Mouse (Mus musculus): ENCODE data around the gene H2-M10.6. TPM values are rescaled to one million over a fixed set of nuclear protein-coding genes. Genes with fewer than 3 reads are reported as not detected.
A peak's percentile ranks its signal among the peaks of the same experiment; 100 is the strongest.

The H2-M10.6 gene
- total RNA-seq, 1 experiment: not detected

DNA sequence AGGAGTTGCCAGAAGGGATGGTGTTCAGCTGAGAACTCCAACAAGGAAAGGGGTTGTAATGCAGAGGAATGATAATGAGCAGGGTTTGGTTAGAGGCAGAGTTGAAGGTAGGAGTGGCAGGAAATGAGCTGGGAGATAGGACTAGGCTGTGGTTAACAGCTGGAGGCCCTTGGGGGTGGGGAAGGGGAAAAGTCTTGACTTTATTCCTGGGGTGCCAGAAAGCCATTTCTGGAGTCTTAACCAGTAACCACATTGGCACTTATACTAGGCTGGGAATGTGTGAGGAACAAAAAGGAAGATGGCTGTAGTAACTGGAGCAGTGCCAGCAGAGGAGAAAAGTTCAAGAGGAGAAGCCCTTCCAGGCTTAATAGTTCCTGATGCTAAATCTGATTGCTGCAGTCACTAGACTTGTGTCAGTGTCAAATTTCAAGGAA lies 32.3 kb downstream of the H2-M10.6 start:
- Histone ChIP-seq H3K4me3 (ENCODE audit: insufficient read depth in 1 of 2, low read depth in 1 of 2, low read length in 2 of 2, poor library complexity in 1 of 2, severe bottlenecking in 1 of 2) (no peak overlapping the region), H3K9ac (ENCODE audit: insufficient read depth, low read depth, low read length, poor library complexity, severe bottlenecking) (no peak overlapping the region), H3K27ac (ENCODE audit: insufficient read depth, low read depth, low read length, poor library complexity, severe bottlenecking) (peak overlapping the region; percentile 61; the same call in 1 of the 2 replicates), H3K9me3 (ENCODE audit: control insufficient read depth, insufficient read depth, low read depth, low read length) (no peaks in the 10 kb centered on the region), H3K36me3 (ENCODE audit: control insufficient read depth, insufficient read depth, low read length, poor library complexity, severe bottlenecking) (peaks cover 2% of the 10 kb centered on the region; the same call in 1 of the 2 replicates), H3K4me1 (ENCODE audit: control insufficient read depth in 2 of 2, insufficient read depth in 2 of 2, low read length in 2 of 2, poor library complexity in 1 of 2) (peaks cover 7 to 32% of the 10 kb centered on the region in 2 experiments; a peak in 3 of 4 replicates)
- in situ Hi-C loops (cut with MboI; ENCODE audit: low sequenced_read_pairs in 2 of 2, unreplicated experiment in 2 of 2): no loop called here
- DNase-seq (ENCODE audit: low read depth, low spot score): no peak
- TF ChIP-seq CHD2 (IDR thresholded peaks at IDR 0.05; ENCODE audit: low read depth, low read length) (0 out of 2 replicates have a peak, but pooled peaks have one; percentile 30), ZC3H11A (IDR thresholded peaks at IDR 0.05; ENCODE audit: borderline replicate concordance, low read depth, low read length) (no peak)

DNA sequence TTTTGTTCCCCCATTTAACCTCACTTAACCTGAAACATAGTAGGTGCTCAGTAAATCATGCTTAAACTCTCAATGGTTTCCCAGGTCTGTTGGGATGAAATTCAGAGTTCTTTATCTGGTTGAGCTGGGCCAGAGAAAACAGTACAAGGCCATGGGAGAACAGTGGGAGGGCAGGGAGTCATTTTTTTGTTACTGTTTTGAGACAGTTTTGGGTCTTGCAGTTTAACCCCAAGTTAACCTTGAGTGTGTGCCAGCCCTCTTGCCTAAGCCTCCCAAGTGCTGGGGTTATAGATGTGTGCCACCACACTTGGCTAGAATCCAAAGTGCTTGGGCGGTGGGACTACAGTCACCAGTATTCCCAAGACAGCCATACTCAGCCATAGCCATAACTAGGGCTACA lies 32.8 kb downstream of the H2-M10.6 start:
- in situ Hi-C loops (cut with MboI; ENCODE audit: low sequenced_read_pairs in 2 of 2, unreplicated experiment in 2 of 2): no loop called here
- DNase-seq (ENCODE audit: low read depth, low spot score): no peak
- Histone ChIP-seq H3K4me3 (ENCODE audit: insufficient read depth in 1 of 2, low read depth in 1 of 2, low read length in 2 of 2, poor library complexity in 1 of 2, severe bottlenecking in 1 of 2) (no peak overlapping the region), H3K9me3 (ENCODE audit: control insufficient read depth, insufficient read depth, low read depth, low read length) (no peaks in the 10 kb centered on the region), H3K27ac (ENCODE audit: insufficient read depth, low read depth, low read length, poor library complexity, severe bottlenecking) (peak overlapping the region; percentile 68; the same call in 1 of the 2 replicates), H3K36me3 (ENCODE audit: control insufficient read depth, insufficient read depth, low read length, poor library complexity, severe bottlenecking) (peaks cover 2% of the 10 kb centered on the region; the same call in 1 of the 2 replicates), H3K4me1 (ENCODE audit: control insufficient read depth in 2 of 2, insufficient read depth in 2 of 2, low read length in 2 of 2, poor library complexity in 1 of 2) (peaks cover 7 to 32% of the 10 kb centered on the region in 2 experiments; a peak in 3 of 4 replicates), H3K9ac (ENCODE audit: insufficient read depth, low read depth, low read length, poor library complexity, severe bottlenecking) (no peak overlapping the region)
- no peak for TF ChIP-seq ZC3H11A (IDR thresholded peaks at IDR 0.05; ENCODE audit: borderline replicate concordance, low read depth, low read length)
- no peak for TF ChIP-seq HCFC1 (IDR thresholded peaks at IDR 0.05; ENCODE audit: borderline replicate concordance, insufficient read depth, low read length)
- no peak for TF ChIP-seq MAFK (IDR thresholded peaks at IDR 0.05; ENCODE audit: insufficient read depth, low read depth, low read length)
- TF ChIP-seq ZNF384 (IDR thresholded peaks at IDR 0.05; ENCODE audit: low read depth, low read length): no peak
- TF ChIP-seq CHD2 (IDR thresholded peaks at IDR 0.05; ENCODE audit: low read depth, low read length): no peak

DNA sequence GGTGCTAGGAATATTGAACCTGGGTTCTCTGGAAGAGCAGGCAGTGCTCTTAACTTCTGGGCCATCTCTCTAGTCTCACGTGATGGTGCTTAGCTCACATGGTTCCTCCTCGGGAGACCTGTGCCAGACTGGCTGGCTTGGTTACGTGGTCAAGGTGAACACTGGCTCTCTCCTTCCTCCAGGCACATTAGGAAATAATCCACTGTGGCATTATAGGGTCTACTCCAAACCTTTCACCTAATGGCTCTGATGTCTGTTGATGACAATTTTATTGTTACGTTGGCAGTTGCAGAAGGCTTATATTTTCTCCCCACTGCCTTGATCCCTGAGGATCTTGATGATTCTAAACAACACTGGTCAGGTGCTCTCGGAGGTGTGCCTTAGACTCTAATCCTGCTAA lies 36.9 kb downstream of the H2-M10.6 start:
- TF ChIP-seq ZC3H11A (IDR thresholded peaks at IDR 0.05; ENCODE audit: borderline replicate concordance, low read depth, low read length) (no peak), HCFC1 (IDR thresholded peaks at IDR 0.05; ENCODE audit: borderline replicate concordance, insufficient read depth, low read length) (no peak), CHD2 (IDR thresholded peaks at IDR 0.05; ENCODE audit: low read depth, low read length) (no peak), MAFK (IDR thresholded peaks at IDR 0.05; ENCODE audit: insufficient read depth, low read depth, low read length) (no peak), ZNF384 (IDR thresholded peaks at IDR 0.05; ENCODE audit: low read depth, low read length) (no peak)
- Histone ChIP-seq H3K27ac (ENCODE audit: insufficient read depth, low read depth, low read length, poor library complexity, severe bottlenecking) (no peak overlapping the region), H3K9me3 (ENCODE audit: control insufficient read depth, insufficient read depth, low read depth, low read length) (no peaks in the 10 kb centered on the region), H3K36me3 (ENCODE audit: control insufficient read depth, insufficient read depth, low read length, poor library complexity, severe bottlenecking) (peaks cover 31% of the 10 kb centered on the region), H3K9ac (ENCODE audit: insufficient read depth, low read depth, low read length, poor library complexity, severe bottlenecking) (no peak overlapping the region), H3K4me1 (ENCODE audit: control insufficient read depth in 2 of 2, insufficient read depth in 2 of 2, low read length in 2 of 2, poor library complexity in 1 of 2) (peaks cover 2 to 12% of the 10 kb centered on the region in 2 experiments; a peak in 3 of 4 replicates), H3K4me3 (ENCODE audit: insufficient read depth in 1 of 2, low read depth in 1 of 2, low read length in 2 of 2, poor library complexity in 1 of 2, severe bottlenecking in 1 of 2) (no peak overlapping the region)
- DNase-seq (ENCODE audit: low read depth, low spot score): no peak
- in situ Hi-C loops (cut with MboI; ENCODE audit: low sequenced_read_pairs in 2 of 2, unreplicated experiment in 2 of 2): no loop called here

DNA sequence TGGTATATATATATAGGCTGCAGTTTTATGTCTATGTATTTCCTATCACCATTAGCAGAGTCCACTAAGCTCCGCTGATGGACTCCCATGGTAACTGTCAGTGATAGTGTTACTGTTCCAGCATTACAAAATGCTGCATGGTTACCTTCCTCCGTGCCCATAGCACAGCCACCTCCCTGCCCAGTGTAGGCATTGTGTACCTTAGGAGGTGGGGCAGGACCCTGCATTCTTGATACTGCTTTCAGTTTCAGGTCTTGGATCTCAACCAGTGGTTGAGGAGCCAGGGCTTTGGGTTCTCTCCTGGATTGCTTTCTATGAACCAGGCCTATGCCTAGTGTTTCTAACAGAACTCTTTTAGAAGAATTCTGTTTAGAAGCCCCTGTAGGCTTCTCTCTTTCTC lies 38.0 kb downstream of the H2-M10.6 start:
- no peak overlapping the region for H3K9ac ChIP-seq (ENCODE audit: insufficient read depth, low read depth, low read length, poor library complexity, severe bottlenecking)
- in situ Hi-C loops (cut with MboI; ENCODE audit: low sequenced_read_pairs in 2 of 2, unreplicated experiment in 2 of 2): no loop called here
- H3K4me1 ChIP-seq (ENCODE audit: control insufficient read depth in 2 of 2, insufficient read depth in 2 of 2, low read length in 2 of 2, poor library complexity in 1 of 2): peaks cover 0 to 12% of the 10 kb centered on the region in 2 experiments; a peak in 2 of 4 replicates
- no peaks in the 10 kb centered on the region for H3K9me3 ChIP-seq (ENCODE audit: control insufficient read depth, insufficient read depth, low read depth, low read length)
- TF ChIP-seq HCFC1 (IDR thresholded peaks at IDR 0.05; ENCODE audit: borderline replicate concordance, insufficient read depth, low read length): no peak
- H3K4me3 ChIP-seq (ENCODE audit: insufficient read depth in 1 of 2, low read depth in 1 of 2, low read length in 2 of 2, poor library complexity in 1 of 2, severe bottlenecking in 1 of 2): no peak overlapping the region
- no peak overlapping the region for H3K27ac ChIP-seq (ENCODE audit: insufficient read depth, low read depth, low read length, poor library complexity, severe bottlenecking)
- no peak for DNase-seq (ENCODE audit: low read depth, low spot score)
- peaks cover 34% of the 10 kb centered on the region for H3K36me3 ChIP-seq (ENCODE audit: control insufficient read depth, insufficient read depth, low read length, poor library complexity, severe bottlenecking)

DNA sequence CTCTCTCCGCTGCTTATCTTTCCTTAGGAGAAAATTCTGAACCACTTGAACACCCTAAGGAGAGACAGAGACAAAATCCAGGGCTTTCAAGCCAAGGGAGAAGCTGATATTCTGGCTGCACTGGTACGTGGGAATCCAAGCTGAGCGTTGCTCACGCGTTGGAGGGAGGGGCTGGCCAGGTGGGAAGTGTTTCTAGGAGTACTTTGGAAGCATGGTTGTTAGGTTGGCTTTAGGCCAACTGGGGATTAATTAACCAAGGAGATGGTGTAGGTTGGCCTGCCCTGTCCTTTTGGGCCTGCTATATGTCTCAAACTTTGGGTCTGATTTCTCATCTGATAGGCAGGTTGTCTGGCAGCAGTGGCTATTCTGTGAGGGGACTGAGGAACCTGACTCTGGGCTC lies 39.2 kb downstream of the H2-M10.6 start:
- H3K36me3 ChIP-seq (ENCODE audit: control insufficient read depth, insufficient read depth, low read length, poor library complexity, severe bottlenecking): peaks cover 38% of the 10 kb centered on the region
- no peak overlapping the region for H3K4me3 ChIP-seq (ENCODE audit: insufficient read depth in 1 of 2, low read depth in 1 of 2, low read length in 2 of 2, poor library complexity in 1 of 2, severe bottlenecking in 1 of 2)

More for the DNA sequence above, 39.2 kb downstream of the H2-M10.6 start:
- in situ Hi-C loops (cut with MboI; ENCODE audit: low sequenced_read_pairs in 2 of 2, unreplicated experiment in 2 of 2): no loop called here
- Histone ChIP-seq H3K27ac (ENCODE audit: insufficient read depth, low read depth, low read length, poor library complexity, severe bottlenecking) (no peak overlapping the region), H3K9ac (ENCODE audit: insufficient read depth, low read depth, low read length, poor library complexity, severe bottlenecking) (no peak overlapping the region), H3K4me1 (ENCODE audit: control insufficient read depth in 2 of 2, insufficient read depth in 2 of 2, low read length in 2 of 2, poor library complexity in 1 of 2) (peaks cover 0 to 5% of the 10 kb centered on the region in 2 experiments; a peak in 1 of 4 replicates), H3K9me3 (ENCODE audit: control insufficient read depth, insufficient read depth, low read depth, low read length) (no peaks in the 10 kb centered on the region)
- no peak for TF ChIP-seq CHD2 (IDR thresholded peaks at IDR 0.05; ENCODE audit: low read depth, low read length)
- TF ChIP-seq HCFC1 (IDR thresholded peaks at IDR 0.05; ENCODE audit: borderline replicate concordance, insufficient read depth, low read length): no peak
- no peak for TF ChIP-seq ZNF384 (IDR thresholded peaks at IDR 0.05; ENCODE audit: low read depth, low read length)
- no peak for TF ChIP-seq MAFK (IDR thresholded peaks at IDR 0.05; ENCODE audit: insufficient read depth, low read depth, low read length)
- TF ChIP-seq ZC3H11A (IDR thresholded peaks at IDR 0.05; ENCODE audit: borderline replicate concordance, low read depth, low read length): no peak
- no peak for DNase-seq (ENCODE audit: low read depth, low spot score)
